Mouse (Mus musculus): ENCODE data around the gene Dnpep. TPM values are rescaled to one million over a fixed set of nuclear protein-coding genes. Genes with fewer than 3 reads are reported as not detected.

Dnpep gene
- total RNA-seq, 2 experiments from 2014 or later: 49.4 to 53.0 TPM

GRCm38 (mm10) chr1:75290582-75290981 is 27.2 kb downstream of the Dnpep start:
- Histone ChIP-seq H3K4me3 (no peak overlapping the region), H3K27ac (peak overlapping the region; percentile 69; the same call in 1 of the 2 replicates)
- intact Hi-C loops (cut with DNase I): loop anchor here (2.0 kb wide), 2 partner anchors 28 to 36 kb away; no protein-coding TSS in a partner anchor
- TF ChIP-seq CTCF (IDR thresholded peaks at IDR 0.05): peak; percentile 73
- peak; percentile 51 to 69 for DNase-seq (ENCODE audit: extremely low spot score in 1 of 2, low spot score in 2 of 2)

GRCm38 (mm10) chr1:75289888-75290431 is 27.8 kb downstream of the Dnpep start:
- Histone ChIP-seq H3K27ac (peak overlapping the region; percentile 69), H3K4me3 (no peak overlapping the region)
- DNase-seq (ENCODE audit: extremely low spot score in 1 of 2, low spot score in 2 of 2): no peak

GRCm38 (mm10) chr1:75289376-75289775 is 28.4 kb downstream of the Dnpep start:
- no peak for TF ChIP-seq CTCF (IDR thresholded peaks at IDR 0.05)
- DNase-seq (ENCODE audit: extremely low spot score in 1 of 2, low spot score in 2 of 2): peak in 1 of 2 experiments; percentile 43
- H3K4me3 ChIP-seq: no peak overlapping the region
- H3K27ac ChIP-seq: peak overlapping the region; percentile 69
- intact Hi-C loops (cut with DNase I): no loop called here

More at GRCm38 (mm10) chr1:75289888-75290431, 27.8 kb downstream of the Dnpep start:
- intact Hi-C loops (cut with DNase I): loop anchor here (2.0 kb wide), 2 partner anchors 27 to 35 kb away; no protein-coding TSS in a partner anchor
- no peak for TF ChIP-seq CTCF (IDR thresholded peaks at IDR 0.05)

DNA sequence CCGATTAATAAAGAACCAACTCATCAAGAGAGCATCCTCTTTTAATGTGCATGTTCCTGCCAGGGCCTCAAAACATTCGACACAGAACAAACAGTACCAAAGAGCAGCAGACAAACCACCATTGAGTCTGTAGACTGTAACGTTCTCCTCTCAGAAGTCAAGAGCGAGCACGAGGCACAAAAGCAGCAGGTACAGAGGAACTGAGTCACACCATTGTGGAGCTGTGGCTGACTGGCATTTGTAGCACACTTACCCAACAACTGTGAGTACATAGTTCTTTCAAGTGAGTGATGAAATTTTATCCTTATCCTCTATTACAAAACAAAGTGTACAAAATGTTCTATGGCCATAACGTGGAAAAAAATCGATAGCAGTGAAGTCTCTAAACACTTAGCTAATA is 32.9 kb downstream of the Dnpep start:
- no peak for DNase-seq (ENCODE audit: extremely low spot score in 1 of 2, low spot score in 2 of 2)
- Histone ChIP-seq H3K4me3 (no peak overlapping the region), H3K27ac (no peak overlapping the region)
- intact Hi-C loops (cut with DNase I): no loop called here
- no peak for TF ChIP-seq CTCF (IDR thresholded peaks at IDR 0.05)

DNA sequence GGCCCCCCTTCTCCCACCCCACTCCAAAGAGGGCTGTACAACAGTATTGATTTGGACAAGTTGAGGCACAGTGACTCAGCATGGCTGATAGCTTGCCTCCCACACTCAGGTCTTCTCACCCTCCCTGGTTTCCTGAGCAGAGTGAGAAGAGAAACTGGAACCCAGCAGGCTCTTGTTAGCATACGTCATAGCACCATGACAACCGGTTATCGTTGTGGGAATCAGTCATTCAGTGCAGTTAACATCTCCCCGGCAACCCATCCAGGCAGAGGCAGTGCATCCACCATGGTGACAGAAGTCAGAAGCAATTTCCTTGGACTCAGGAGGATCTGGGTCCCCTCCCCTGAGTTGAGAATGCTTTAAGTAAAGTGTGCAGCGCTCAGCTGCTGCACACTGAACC is 34.8 kb downstream of the Dnpep start:
- Histone ChIP-seq H3K27ac (peak overlapping the region; percentile 40; the same call in 1 of the 2 replicates), H3K4me3 (no peak overlapping the region)
- peak in 1 of 2 experiments; percentile 40 for DNase-seq (ENCODE audit: extremely low spot score in 1 of 2, low spot score in 2 of 2)
- intact Hi-C loops (cut with DNase I): no loop called here
- no peak for TF ChIP-seq CTCF (IDR thresholded peaks at IDR 0.05)

DNA sequence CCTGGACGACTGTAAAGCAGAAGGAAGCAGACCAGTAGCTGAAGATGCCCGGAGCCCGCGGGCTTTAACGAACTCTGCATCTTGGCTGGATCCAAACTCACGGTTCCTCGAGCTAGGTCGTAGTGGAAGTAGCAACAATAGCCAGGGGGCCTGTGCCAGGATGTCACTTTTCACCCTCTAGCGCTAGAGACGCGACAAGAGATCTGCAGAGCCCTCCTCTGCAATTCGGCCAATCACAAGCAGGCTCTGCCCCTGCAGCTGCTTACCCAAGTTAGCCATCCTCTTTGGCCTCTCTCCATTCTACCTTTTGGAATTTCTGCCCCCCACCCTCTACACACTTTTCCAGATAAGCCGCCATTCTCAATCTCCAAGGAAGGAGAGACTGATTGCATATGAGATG is 39.6 kb downstream of the Dnpep start, which contains the start of gene Resp18:
Resp18 (minus strand) TSS at position 188 of the 400 bp plus-strand sequence.
- no peak for TF ChIP-seq CTCF (IDR thresholded peaks at IDR 0.05)
- intact Hi-C loops (cut with DNase I): no loop called here
- peak within 1 kb of the TSS; percentile 50 for H3K4me3 ChIP-seq
- DNase-seq (ENCODE audit: extremely low spot score in 1 of 2, low spot score in 2 of 2): no peak
- H3K27ac ChIP-seq: peak within 1 kb of the TSS; percentile 66

- Histone ChIP-seq H3K27ac (peak overlapping the region; percentile 66), H3K4me3 (peak overlapping the region; percentile 50)
- TF ChIP-seq CTCF (IDR thresholded peaks at IDR 0.05): no peak
- intact Hi-C loops (cut with DNase I): no loop called here
- no peak for DNase-seq (ENCODE audit: extremely low spot score in 1 of 2, low spot score in 2 of 2)
Measured at GRCm38 (mm10) chr1:75277195-75278188, 40.3 kb downstream of the Dnpep start.

DNA sequence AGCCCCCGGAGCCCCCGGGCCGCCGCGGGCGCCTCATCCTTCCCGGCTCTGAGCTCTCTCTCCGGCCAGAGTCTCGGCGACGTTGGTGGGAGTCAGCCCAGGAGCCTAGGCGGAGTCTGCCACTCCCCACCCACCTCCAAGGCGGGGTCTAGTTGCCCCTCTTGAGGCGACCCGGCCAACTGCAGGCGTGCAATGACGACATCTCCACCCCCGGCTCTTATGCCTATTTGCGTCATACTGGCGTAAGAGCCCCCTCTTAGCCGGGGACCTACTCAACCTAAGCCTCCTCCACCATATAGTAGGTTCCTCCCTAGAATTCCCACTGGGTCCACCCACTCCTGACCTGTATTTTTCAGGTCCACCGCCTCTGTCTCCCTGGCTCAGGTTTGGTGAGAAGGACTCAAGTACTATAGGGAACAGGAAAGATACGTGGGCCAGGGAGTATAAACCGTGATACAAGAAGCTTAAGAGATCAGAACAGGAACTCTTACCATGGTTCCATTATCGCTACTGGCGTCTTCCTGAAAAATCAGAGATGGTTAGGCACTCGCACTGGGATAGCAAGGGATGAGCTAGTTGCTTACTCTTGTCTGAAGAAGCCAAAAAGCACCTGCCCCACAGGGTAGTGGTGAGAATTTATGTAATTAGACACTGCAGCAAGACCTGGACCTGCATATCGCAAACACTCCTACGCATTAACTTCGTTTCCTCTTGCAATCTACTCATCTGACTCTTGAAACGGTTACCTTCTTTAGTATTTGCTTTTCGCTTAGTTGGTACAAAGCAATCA is 53.5 kb downstream of the Dnpep start, which contains the start of gene Ptprn:
Ptprn (minus strand) TSS at position 412 of the 790 bp plus-strand sequence.
- DNase-seq (ENCODE audit: extremely low spot score in 1 of 2, low spot score in 2 of 2): peak; percentile 78 to 84
- peak within 1 kb of the TSS; percentile 63 for H3K4me3 ChIP-seq
- peak; percentile 33 for TF ChIP-seq CTCF (IDR thresholded peaks at IDR 0.05)
- peak within 1 kb of the TSS; percentile 95 for H3K27ac ChIP-seq
- intact Hi-C loops (cut with DNase I): no loop called here

GRCm38 (mm10) chr1:75262969-75263951 is 54.5 kb downstream of the Dnpep start:
- DNase-seq (ENCODE audit: extremely low spot score in 1 of 2, low spot score in 2 of 2): peak; percentile 68 to 72
- peak overlapping the region; percentile 63 for H3K4me3 ChIP-seq
- peak overlapping the region; percentile 95 for H3K27ac ChIP-seq
- intact Hi-C loops (cut with DNase I): loop anchor here (2.0 kb wide), 2 partner anchors 28 to 44 kb away; partner anchors contain the start of gene Tuba4a
- no peak for TF ChIP-seq CTCF (IDR thresholded peaks at IDR 0.05)

DNA sequence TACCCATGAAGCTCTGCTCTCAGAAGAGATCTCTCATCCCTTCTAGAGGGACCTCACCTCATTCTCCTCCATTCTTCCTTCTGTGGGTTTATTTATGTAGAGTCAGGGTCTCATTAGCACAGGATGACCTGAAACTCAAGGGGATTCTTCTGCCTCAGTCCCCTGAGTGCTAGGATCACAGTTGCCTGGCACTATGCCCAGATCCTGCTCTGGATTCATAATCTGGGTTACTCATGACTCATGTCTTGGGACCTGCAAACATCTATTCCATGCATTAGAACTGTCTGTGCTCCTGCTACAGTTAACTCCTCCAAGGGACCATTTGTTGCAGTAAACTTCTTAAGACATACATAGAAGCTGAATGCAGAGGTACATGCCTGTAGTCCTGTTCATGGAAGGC is 56.5 kb downstream of the Dnpep start:
- Histone ChIP-seq H3K4me3 (no peak overlapping the region), H3K27ac (no peak overlapping the region)
- DNase-seq (ENCODE audit: extremely low spot score in 1 of 2, low spot score in 2 of 2): no peak
- intact Hi-C loops (cut with DNase I): no loop called here
- TF ChIP-seq CTCF (IDR thresholded peaks at IDR 0.05): no peak

Other genes starting within 250 kb of the Dnpep start
- gene Nhej1, start 192.8 kb downstream of the Dnpep start, total RNA-seq (2021): 1 to 10 TPM; 2.4 to 3.3 TPM
- 1 to 10 TPM; 2.7 to 3.3 TPM for gene Slc23a3, start 184.1 kb downstream of the Dnpep start, total RNA-seq (2021)
- gene Cnppd1, start 175.3 kb downstream of the Dnpep start, total RNA-seq (2021): 10 to 100 TPM; 32.5 to 36.0 TPM
- gene Retreg2, start 175.2 kb downstream of the Dnpep start, total RNA-seq (2021): 100 to 1,000 TPM; 199 to 200 TPM
- gene Zfand2b, start 149.3 kb downstream of the Dnpep start, total RNA-seq (2021): 10 to 100 TPM; 27.6 to 28.9 TPM
- 10 to 100 TPM; 24.9 to 25.4 TPM for gene Abcb6, start 137.6 kb downstream of the Dnpep start, total RNA-seq (2021)
- 10 to 100 TPM; 25.7 to 30.7 TPM for gene Ankzf1, start 125.8 kb downstream of the Dnpep start, total RNA-seq (2021)
- 100 to 1,000 TPM; 131 to 132 TPM for gene Atg9a, start 125.8 kb downstream of the Dnpep start, total RNA-seq (2021)
- 10 to 100 TPM; 12.7 to 15.6 TPM for gene Glb1l, start 107.2 kb downstream of the Dnpep start, total RNA-seq (2021)
- 10 to 100 TPM; 85.6 to 86.0 TPM for gene Stk16, start 107.2 kb downstream of the Dnpep start, total RNA-seq (2021)
- 100 to 1,000 TPM; 594 to 616 TPM for gene Tuba4a, start 98.1 kb downstream of the Dnpep start, total RNA-seq (2021)
- gene A630095N17Rik, start 85.9 kb downstream of the Dnpep start, total RNA-seq (2021): not detected
- gene Dnajb2, start 81.6 kb downstream of the Dnpep start, total RNA-seq (2021): 100 to 1,000 TPM in 1 of 2 experiments, 10 to 100 TPM in 1; 93.6 to 102 TPM
- 100 to 1,000 TPM; 507 to 550 TPM for gene Ptprn, start 53.5 kb downstream of the Dnpep start, total RNA-seq (2021)
- 100 to 1,000 TPM; 144 to 184 TPM for gene Resp18, start 39.6 kb downstream of the Dnpep start, total RNA-seq (2021)
- 1 to 10 TPM in 1 of 2 experiments, under 1 TPM in 1; 0.77 to 1.7 TPM for gene Des, start 42.3 kb upstream of the Dnpep start, total RNA-seq (2021)
- 100 to 1,000 TPM; 199 to 215 TPM for gene Speg, start 57.3 kb upstream of the Dnpep start, total RNA-seq (2021)
- 10 to 100 TPM; 65.0 to 69.4 TPM for gene Gmppa, start 117.9 kb upstream of the Dnpep start, total RNA-seq (2021)
- gene Asic4, start 132.4 kb upstream of the Dnpep start, total RNA-seq (2021): 10 to 100 TPM in 1 of 2 experiments, 1 to 10 TPM in 1; 8.7 to 13.2 TPM
- 10 to 100 TPM; 80.5 to 87.3 TPM for gene Chpf, start 161.3 kb upstream of the Dnpep start, total RNA-seq (2021)
- 100 to 1,000 TPM; 110 to 112 TPM for gene Tmem198, start 161.5 kb upstream of the Dnpep start, total RNA-seq (2021)
- 10 to 100 TPM; 29.3 to 29.8 TPM for gene Obsl1, start 188.5 kb upstream of the Dnpep start, total RNA-seq (2021)
- gene Inha, start 189.1 kb upstream of the Dnpep start, total RNA-seq (2021): 10 to 100 TPM; 24.8 to 30.1 TPM
- 10 to 100 TPM; 34.3 to 35.8 TPM for gene Stk11ip, start 203.5 kb upstream of the Dnpep start, total RNA-seq (2021)
- 100 to 1,000 TPM; 180 to 185 TPM for gene Slc4a3, start 228.3 kb upstream of the Dnpep start, total RNA-seq (2021)